Mouse (Mus musculus) midbrain, embryonic 14.5 days (tissue): ENCODE data around the gene Prrc2b. TPM values are rescaled to one million over a fixed set of nuclear protein-coding genes. Genes with fewer than 3 reads are reported as not detected.

Experiments
- ATAC-seq: fragments of 200-750 bp; cut with Nextera tagmentation; 2 replicates; pipeline ENCODE4 v1.8.0; 2017; ENCODE audit warnings: moderate number of reproducible peaks, moderate library complexity; ENCODE audit not compliant: low FRiP score, low TSS enrichment
- DNase-seq: peaks from one replicate; pipeline ENCODE4 v3.0.0-alpha.2; 2015
- H3K27ac ChIP-seq: fragments of 300-500 bp; sonication (generic); replicated peaks from 2 replicates; pipeline ENCODE4 v1.5.1; 2014; ENCODE audit warnings: mild to moderate bottlenecking, low read depth, low read length, moderate library complexity
- H3K27me3 ChIP-seq: fragments of 300-500 bp; sonication (generic); 2 replicates; pipeline ENCODE4 v1.6.1; 2014; ENCODE audit warnings: low read length, control low read depth, mixed read lengths; ENCODE audit not compliant: control insufficient read depth, insufficient read depth
- H3K36me3 ChIP-seq: fragments of 300-500 bp; sonication (generic); 2 replicates; pipeline ENCODE4 v1.6.1; 2014; ENCODE audit warnings: low read length, control low read depth; ENCODE audit not compliant: control insufficient read depth, insufficient read depth
- H3K4me1 ChIP-seq: fragments of 300-500 bp; sonication (generic); 2 replicates; pipeline ENCODE4 v1.6.1; 2014; ENCODE audit warnings: mild to moderate bottlenecking, antibody characterized with exemption, low read length, control low read depth; ENCODE audit not compliant: control insufficient read depth, insufficient read depth
- H3K4me2 ChIP-seq: fragments of 300-500 bp; sonication (generic); 2 replicates; pipeline ENCODE4 v1.6.1; 2014; ENCODE audit warnings: mild to moderate bottlenecking, low read length, moderate library complexity
- H3K4me3 ChIP-seq: fragments of 300-500 bp; sonication (generic); replicated peaks from 2 replicates; pipeline ENCODE4 v1.5.1; 2014; ENCODE audit warnings: low read depth, low read length
- H3K9ac ChIP-seq: fragments of 300-500 bp; sonication (generic); replicated peaks from 2 replicates; pipeline ENCODE4 v1.6.1; 2014; ENCODE audit warnings: mild to moderate bottlenecking, low read length, moderate library complexity
- H3K9me3 ChIP-seq: fragments of 300-500 bp; sonication (generic); 2 replicates; pipeline ENCODE4 v1.6.1; 2016; ENCODE audit warnings: low read length, control low read depth, mixed read lengths; ENCODE audit not compliant: control insufficient read depth
- WGBS: fragments of 180-500 bp; shearing (Covaris S2); extraction: QIAGEN DNeasy Blood & Tissue Kit; methylation state at CpG from one replicate; pipeline ENCODE4 v1.1.7; 2014; 5-methylcytosine and 5-hydroxymethylcytosine counted together
- polyA plus RNA-seq: library from polyadenylated mRNA; unstranded; fragments of >200 nt; fragmentation: Nextera tagmentation; extraction: Ambion mirVana; gene quantifications from 2 replicates; pipeline ENCODE4 v1.2.1, GENCODE M21; 2014

Gene Prrc2b
- polyA plus RNA-seq, result 121 and 141 TPM in 2 replicates

DNA sequence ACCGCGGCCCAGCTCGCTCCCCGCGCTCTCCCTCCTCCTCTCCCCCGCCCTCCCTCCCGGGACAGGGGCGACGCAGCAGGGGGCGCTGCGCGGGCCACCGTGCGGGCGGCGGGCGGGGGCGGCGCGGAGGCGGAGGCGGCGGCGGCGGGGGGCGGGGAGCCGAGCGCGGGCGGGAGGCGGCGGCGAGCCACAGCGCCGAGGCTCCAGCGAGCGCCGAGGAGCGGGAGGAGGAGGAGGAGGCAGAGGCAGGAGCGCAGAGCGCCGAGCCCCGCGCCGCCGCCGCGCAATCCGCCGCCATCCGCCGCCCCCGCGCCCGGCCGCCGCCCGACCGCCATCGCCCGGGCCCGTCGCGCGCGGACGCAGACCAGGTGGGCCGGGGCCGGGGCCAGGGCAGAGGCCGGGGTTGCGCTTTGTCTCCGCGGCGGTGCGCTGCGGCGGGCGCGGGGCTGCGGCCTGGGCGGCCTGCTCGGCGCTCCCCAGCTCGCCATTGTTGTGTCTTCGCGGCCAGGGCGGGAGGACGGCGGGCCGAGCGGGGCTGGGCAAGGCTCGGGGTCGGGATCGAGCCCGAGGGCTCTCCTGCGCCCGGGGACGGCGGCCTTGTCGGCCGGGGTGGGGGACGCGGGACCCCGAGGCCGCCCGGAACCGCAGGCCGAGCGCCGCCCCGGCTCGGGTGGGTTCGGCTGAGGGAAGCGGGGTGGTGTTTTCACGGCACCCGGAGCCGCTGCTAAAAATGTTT lies at the start of gene Prrc2b:
Prrc2b (plus strand) TSS at position 159 of the 736 bp plus-strand sequence.
- Histone ChIP-seq H3K27ac (peak within 1 kb of the TSS; percentile 99), H3K4me2 (peak within 1 kb of the TSS; percentile 100), H3K27me3 (no peaks in the 10 kb centered on the region), H3K9me3 (no peaks in the 10 kb centered on the region), H3K9ac (peak within 1 kb of the TSS; percentile 100), H3K4me3 (peak within 1 kb of the TSS; percentile 86), H3K36me3 (no peaks in the 10 kb centered on the region), H3K4me1 (peaks cover 47% of the 10 kb centered on the region)
- WGBS, result under 1% methylated on average over 79 of the region's 117 CpGs
- peak; percentile 80 for ATAC-seq
- peak; percentile 91 for DNase-seq

DNA sequence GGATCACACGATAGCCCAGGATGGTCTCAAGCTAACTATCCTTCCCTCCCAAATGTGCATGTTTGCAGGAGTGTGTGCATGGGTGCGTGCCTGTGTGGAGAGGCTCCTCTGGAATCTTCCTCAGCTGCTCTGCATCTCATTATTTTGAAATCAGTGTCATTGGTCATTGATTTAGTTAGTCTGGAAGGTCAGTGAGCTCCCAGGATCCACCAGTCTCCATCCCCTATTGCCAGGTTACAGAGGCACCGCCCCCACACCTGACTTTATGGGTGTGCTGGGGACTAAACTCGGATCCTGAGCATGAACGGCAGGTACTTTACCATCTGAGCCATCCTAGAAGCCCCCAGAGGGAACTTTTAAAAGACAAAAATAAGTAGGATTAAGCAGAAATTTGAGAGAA lies 47.9 kb upstream of the Prrc2b start:
- WGBS, result 58% methylated on average over 5 of the region's 5 CpGs
- Histone ChIP-seq H3K4me3 (no peak overlapping the region), H3K9me3 (no peaks in the 10 kb centered on the region), H3K4me1 (no peaks in the 10 kb centered on the region), H3K4me2 (peak overlapping the region; percentile 19; the same call in 1 of the 2 replicates), H3K36me3 (peaks cover 4% of the 10 kb centered on the region; the same call in 1 of the 2 replicates), H3K27ac (no peak overlapping the region), H3K9ac (no peak overlapping the region), H3K27me3 (no peaks in the 10 kb centered on the region)
- ATAC-seq (no peak), DNase-seq (no peak)

- ATAC-seq, result no peak
- Histone ChIP-seq H3K9ac (no peak overlapping the region), H3K9me3 (no peaks in the 10 kb centered on the region), H3K27me3 (no peaks in the 10 kb centered on the region), H3K36me3 (peaks cover 4% of the 10 kb centered on the region; the same call in 1 of the 2 replicates), H3K4me1 (no peaks in the 10 kb centered on the region), H3K27ac (no peak overlapping the region), H3K4me3 (no peak overlapping the region), H3K4me2 (no peak overlapping the region)
- DNase-seq, result no peak
- 77% methylated on average over 7 of the region's 7 CpGs for WGBS
These were observed 47.3 kb upstream of the Prrc2b start for GRCm38 (mm10) chr2:32103557-32103956.

GRCm38 (mm10) chr2:32104122-32104521 lies 46.8 kb upstream of the Prrc2b start:
- Histone ChIP-seq H3K4me3 (no peak overlapping the region), H3K27me3 (no peaks in the 10 kb centered on the region), H3K9ac (no peak overlapping the region), H3K36me3 (peaks cover 4% of the 10 kb centered on the region; the same call in 1 of the 2 replicates), H3K4me1 (no peaks in the 10 kb centered on the region), H3K4me2 (no peak overlapping the region), H3K9me3 (no peaks in the 10 kb centered on the region), H3K27ac (no peak overlapping the region)
- DNase-seq (no peak), ATAC-seq (no peak)
- 88% methylated on average over 7 of the region's 7 CpGs for whole genome bisulfite sequencing

DNA sequence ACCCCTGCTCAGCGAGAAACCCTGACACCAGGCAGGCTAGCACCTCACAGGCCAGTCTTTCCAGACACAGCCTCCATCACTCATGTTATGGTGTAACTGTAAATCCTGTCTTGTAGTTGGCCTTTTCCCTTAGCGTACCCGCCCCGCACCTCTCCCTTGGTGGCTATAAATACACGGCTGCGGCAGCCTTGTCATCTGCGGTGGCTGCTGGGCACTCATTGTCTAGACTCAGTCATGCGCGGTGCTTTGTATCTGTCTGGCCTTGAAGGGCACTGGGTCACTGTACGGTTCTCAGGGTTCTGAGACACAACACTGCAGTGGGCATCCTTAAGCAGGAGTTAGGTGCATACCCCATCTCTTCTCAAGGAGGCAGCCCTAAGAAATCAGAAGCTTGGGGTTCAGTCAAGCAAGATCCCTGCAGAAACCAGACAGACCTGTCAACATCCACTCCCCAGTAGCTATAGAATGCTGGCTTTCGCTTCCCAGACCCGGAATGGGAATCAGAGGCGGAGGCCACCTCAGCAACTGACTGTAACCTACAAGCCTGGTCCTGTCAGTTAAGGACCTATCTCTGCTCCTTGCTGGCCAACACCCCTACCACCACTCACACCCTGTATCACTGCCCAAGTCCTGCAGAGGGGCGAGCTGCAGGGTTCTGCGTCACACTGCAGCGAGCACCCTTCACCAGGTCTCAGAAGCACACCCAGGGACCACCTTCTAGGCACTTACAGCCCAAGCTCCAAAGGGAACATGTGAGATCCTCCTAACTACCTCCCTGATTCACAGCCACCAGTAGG lies 45.6 kb upstream of the Prrc2b start:
- H3K4me3 ChIP-seq, result no peak overlapping the region
- 0 out of 2 replicates have a peak, but pooled peaks cover under 1% of the 10 kb centered on the region for H3K36me3 ChIP-seq
- WGBS, result 53% methylated on average over 16 of the region's 16 CpGs
- no peaks in the 10 kb centered on the region for H3K4me1 ChIP-seq
- no peak overlapping the region for H3K4me2 ChIP-seq
- DNase-seq, result no peak
- H3K9me3 ChIP-seq, result no peaks in the 10 kb centered on the region
- no peak for ATAC-seq
- H3K9ac ChIP-seq, result no peak overlapping the region
- no peaks in the 10 kb centered on the region for H3K27me3 ChIP-seq
- no peak overlapping the region for H3K27ac ChIP-seq

GRCm38 (mm10) chr2:32105930-32106329 lies 45.0 kb upstream of the Prrc2b start:
- H3K4me2 ChIP-seq, result no peak overlapping the region
- no peaks in the 10 kb centered on the region for H3K9me3 ChIP-seq
- H3K4me3 ChIP-seq, result no peak overlapping the region
- no peak for DNase-seq
- H3K36me3 ChIP-seq, result 0 out of 2 replicates have a peak, but pooled peaks cover 5% of the 10 kb centered on the region
- no peak overlapping the region for H3K9ac ChIP-seq
- ATAC-seq, result no peak
- H3K27ac ChIP-seq, result no peak overlapping the region
- no peaks in the 10 kb centered on the region for H3K27me3 ChIP-seq
- WGBS, result 88% methylated on average over 7 of the region's 7 CpGs
- H3K4me1 ChIP-seq, result no peaks in the 10 kb centered on the region

DNA sequence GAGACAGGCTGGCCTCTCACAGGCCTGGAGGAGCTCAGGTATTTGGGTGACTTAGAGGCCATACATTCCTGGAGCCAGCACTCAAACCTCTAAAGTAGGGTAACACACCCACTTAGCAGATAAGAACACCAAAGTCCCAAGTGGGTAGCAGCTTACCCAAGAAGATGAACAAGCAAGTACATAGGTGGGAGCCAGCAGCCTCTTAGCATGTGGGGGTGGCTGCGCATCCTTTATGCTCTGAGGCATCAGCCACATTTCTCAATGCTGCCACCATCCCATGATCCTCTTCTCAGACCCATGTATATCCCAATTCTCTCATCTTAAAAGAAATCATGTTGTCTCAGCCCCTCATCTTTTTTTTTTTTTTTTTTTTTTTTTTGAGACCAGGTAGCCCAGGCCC lies 39.6 kb upstream of the Prrc2b start:
- Histone ChIP-seq H3K4me1 (no peaks in the 10 kb centered on the region), H3K36me3 (0 out of 2 replicates have a peak, but pooled peaks cover 5% of the 10 kb centered on the region), H3K9ac (no peak overlapping the region), H3K4me3 (no peak overlapping the region), H3K4me2 (no peak overlapping the region), H3K27me3 (no peaks in the 10 kb centered on the region), H3K9me3 (no peaks in the 10 kb centered on the region), H3K27ac (no peak overlapping the region)
- ATAC-seq (no peak), DNase-seq (no peak)
- 100% methylated on average over 1 of the region's 1 CpGs for WGBS

- H3K4me1 ChIP-seq, result no peaks in the 10 kb centered on the region
- H3K27me3 ChIP-seq, result no peaks in the 10 kb centered on the region
- no peak overlapping the region for H3K4me3 ChIP-seq
- H3K9me3 ChIP-seq, result no peaks in the 10 kb centered on the region
- no peak for ATAC-seq
- H3K9ac ChIP-seq, result no peak overlapping the region
- H3K36me3 ChIP-seq, result 0 out of 2 replicates have a peak, but pooled peaks cover 5% of the 10 kb centered on the region
- H3K27ac ChIP-seq, result no peak overlapping the region
- no peak for DNase-seq
- H3K4me2 ChIP-seq, result no peak overlapping the region
- WGBS, result 76% methylated on average over 2 of the region's 2 CpGs
These were observed 38.3 kb upstream of the Prrc2b start for GRCm38 (mm10) chr2:32112548-32112947.
